Mouse (Mus musculus) gastrocnemius, adult 8-10 months (tissue): ENCODE measurements at regions not wholly inside any gene's neighbourhood (a gene's known extent, or its start where the extent isn't known, plus 50 kb on each side); places are given as distances from the start of the nearest gene placed in this dataset.

ENCODE experiments used
- DNase-seq, 2 experiments: peaks; one replicate each; pipeline ENCODE4 v3.0.0; 2022; ENCODE audit warnings: low spot score in 2 of 2

- no peak for DNase-seq
Observed at GRCm38 (mm10) chr9:52379031-52379430, 210.7 kb upstream of the Zc3h12c start.

GRCm38 (mm10) chr9:52377761-52378160, 209.4 kb upstream of the Zc3h12c start:
- no peak for DNase-seq

- no peak for DNase-seq
Observed at GRCm38 (mm10) chr9:52376914-52377313, 208.5 kb upstream of the Zc3h12c start.

GRCm38 (mm10) chr9:52371296-52371695, 202.9 kb upstream of the Zc3h12c start:
- no peak for DNase-seq

GRCm38 (mm10) chr9:52368911-52369310, 200.5 kb upstream of the Zc3h12c start:
- no peak for DNase-seq

- no peak for DNase-seq
Observed at GRCm38 (mm10) chr9:52368080-52368479, 199.7 kb upstream of the Zc3h12c start.

- no peak for DNase-seq
Observed at GRCm38 (mm10) chr9:52366046-52366445, 197.7 kb upstream of the Zc3h12c start.

- DNase-seq, result no peak
Observed at GRCm38 (mm10) chr9:52361599-52361998, 193.2 kb upstream of the Zc3h12c start.

- no peak for DNase-seq
Observed at GRCm38 (mm10) chr9:52359416-52359815, 191.0 kb upstream of the Zc3h12c start.

GRCm38 (mm10) chr9:52356549-52356948, 188.2 kb upstream of the Zc3h12c start:
- no peak for DNase-seq

- no peak for DNase-seq
Observed at GRCm38 (mm10) chr9:52355187-52355982, 187.0 kb upstream of the Zc3h12c start.

GRCm38 (mm10) chr9:52348536-52349527, 180.5 kb upstream of the Zc3h12c start:
- no peak for DNase-seq

- no peak for DNase-seq
Observed at GRCm38 (mm10) chr9:52344177-52344877, 176.0 kb upstream of the Zc3h12c start.

GRCm38 (mm10) chr9:52341029-52341428, 172.7 kb upstream of the Zc3h12c start:
- no peak for DNase-seq

- no peak for DNase-seq
Observed at GRCm38 (mm10) chr9:52337786-52338322, 169.5 kb upstream of the Zc3h12c start.

- no peak for DNase-seq
Observed at GRCm38 (mm10) chr9:52334767-52335166, 166.4 kb upstream of the Zc3h12c start.

GRCm38 (mm10) chr9:52333884-52334283, 165.5 kb upstream of the Zc3h12c start:
- DNase-seq, result no peak

GRCm38 (mm10) chr9:52331748-52332147, 163.4 kb upstream of the Zc3h12c start:
- no peak for DNase-seq

- no peak for DNase-seq
Observed at GRCm38 (mm10) chr9:52330652-52331051, 162.3 kb upstream of the Zc3h12c start.

- no peak for DNase-seq
Observed at GRCm38 (mm10) chr9:52324347-52324746, 156.0 kb upstream of the Zc3h12c start.

GRCm38 (mm10) chr9:52323757-52324156, 155.4 kb upstream of the Zc3h12c start:
- DNase-seq, result no peak
